Mouse (Mus musculus) cerebellum, postnatal 4 days (tissue): ENCODE data around the gene Mxd1.

Experiments used
- DNase-seq, 2 experiments: peaks; one replicate each; pipeline ENCODE4 v3.0.0; 2022; ENCODE audit warnings: low spot score in 2 of 2, mixed read lengths in 1 of 2

Mxd1 gene

DNA sequence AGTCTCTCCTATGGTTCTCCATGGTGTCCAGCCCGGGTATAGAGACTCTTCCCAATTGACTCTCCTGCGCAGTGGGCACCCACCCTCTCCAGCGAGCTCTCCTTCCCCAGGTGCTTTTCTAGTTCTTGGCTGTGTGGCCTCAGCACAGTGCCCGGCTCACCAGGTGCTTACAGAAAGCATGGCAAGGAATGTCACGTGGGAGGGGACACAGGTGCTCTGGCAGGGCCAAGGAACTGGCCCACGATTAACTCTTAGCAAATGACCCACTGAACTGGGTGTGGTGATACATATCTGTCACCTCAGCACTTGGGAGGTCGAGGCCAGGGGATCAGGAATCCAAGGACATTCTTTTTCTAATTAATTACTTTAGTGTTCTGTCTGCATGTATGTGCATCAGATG, 22.8 kb downstream of the Mxd1 start:
- DNase-seq: no peak

- no peak for DNase-seq
These were observed 23.4 kb downstream of the Mxd1 start for GRCm38 (mm10) chr6:86645551-86645950.

GRCm38 (mm10) chr6:86644775-86645400, 24.1 kb downstream of the Mxd1 start:
- no peak for DNase-seq

- no peak for DNase-seq
These were observed 27.2 kb downstream of the Mxd1 start for GRCm38 (mm10) chr6:86641716-86642115.

DNA sequence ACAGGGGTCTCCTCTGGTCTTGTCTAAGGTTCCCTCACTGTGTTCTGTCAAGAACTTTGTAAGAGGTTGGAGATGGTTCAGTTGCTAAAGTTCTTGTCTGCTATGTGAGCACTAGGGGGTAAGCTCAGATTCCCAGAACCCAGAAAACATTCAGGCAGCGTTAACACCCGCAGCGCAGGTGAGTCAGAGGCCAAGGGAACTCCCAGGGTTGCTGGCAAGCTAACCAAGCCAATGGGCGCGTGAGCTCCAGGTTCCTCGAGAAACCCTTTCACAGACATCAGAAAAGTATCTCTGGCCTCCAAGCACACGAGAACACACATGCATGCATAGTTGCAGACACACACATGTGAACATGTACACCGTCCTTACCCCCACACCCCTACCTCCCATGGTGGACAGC, 28.2 kb downstream of the Mxd1 start:
- no peak for DNase-seq

DNA sequence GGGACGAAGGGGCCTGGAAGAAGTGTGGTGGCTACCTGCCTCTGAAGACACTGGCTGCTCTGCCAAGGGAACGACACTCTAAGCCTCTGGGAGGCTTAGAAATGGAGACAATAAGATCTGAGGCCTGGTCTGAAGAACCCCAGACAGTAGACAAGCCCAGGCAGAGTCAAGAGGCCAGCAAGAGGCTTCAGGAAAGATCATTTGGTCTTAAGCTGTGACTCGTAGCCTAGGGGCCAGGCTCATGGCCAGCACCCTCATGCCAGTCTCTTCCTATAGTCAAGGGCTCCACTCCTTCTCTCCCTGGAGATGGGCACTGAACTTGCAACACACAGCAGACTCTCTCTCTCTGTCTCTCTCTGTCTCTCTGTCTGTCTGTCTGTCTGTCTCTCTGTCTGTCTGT, 28.8 kb downstream of the Mxd1 start:
- no peak for DNase-seq

GRCm38 (mm10) chr6:86639180-86640160, 29.5 kb downstream of the Mxd1 start:
- DNase-seq: no peak

DNA sequence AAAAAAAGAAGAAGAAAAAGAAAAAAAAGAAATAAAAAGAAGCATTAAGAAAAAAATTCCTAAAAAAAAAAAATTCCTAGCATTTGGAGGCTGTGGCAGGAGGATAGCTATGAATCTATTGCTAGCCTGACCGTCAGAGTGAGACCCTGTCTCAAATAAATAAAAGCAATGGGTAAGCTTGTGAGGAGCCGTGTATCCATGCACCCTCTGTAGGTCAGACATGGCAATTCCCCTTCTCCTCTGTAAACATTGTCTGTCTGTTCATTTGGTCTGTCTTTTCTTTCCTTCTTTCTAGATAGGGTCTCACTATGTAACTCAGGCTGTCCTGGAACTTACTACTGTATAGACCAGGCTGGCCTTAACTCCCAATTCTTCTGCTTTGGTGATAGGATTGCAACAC, 30.5 kb downstream of the Mxd1 start:
- no peak for DNase-seq

DNA sequence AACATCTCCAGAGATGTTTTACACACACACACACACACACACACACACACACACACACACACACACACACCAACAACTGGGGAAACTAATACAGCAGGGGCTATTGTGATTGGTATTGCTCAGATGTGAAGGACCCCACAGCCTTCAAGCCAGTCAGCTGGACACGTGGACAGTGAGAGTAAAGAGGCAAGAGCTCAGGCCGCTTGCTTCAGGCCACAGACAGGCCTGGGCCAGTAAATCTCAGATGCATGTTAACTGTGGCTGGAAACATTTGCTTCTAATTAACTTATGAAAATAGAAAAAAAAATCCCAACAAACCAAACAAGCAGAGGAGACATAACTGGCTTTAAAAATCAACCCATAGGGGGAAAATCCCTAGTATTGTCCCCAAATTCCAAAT, 31.1 kb downstream of the Mxd1 start:
- no peak for DNase-seq

GRCm38 (mm10) chr6:86637171-86637835, 31.7 kb downstream of the Mxd1 start:
- no peak for DNase-seq

DNA sequence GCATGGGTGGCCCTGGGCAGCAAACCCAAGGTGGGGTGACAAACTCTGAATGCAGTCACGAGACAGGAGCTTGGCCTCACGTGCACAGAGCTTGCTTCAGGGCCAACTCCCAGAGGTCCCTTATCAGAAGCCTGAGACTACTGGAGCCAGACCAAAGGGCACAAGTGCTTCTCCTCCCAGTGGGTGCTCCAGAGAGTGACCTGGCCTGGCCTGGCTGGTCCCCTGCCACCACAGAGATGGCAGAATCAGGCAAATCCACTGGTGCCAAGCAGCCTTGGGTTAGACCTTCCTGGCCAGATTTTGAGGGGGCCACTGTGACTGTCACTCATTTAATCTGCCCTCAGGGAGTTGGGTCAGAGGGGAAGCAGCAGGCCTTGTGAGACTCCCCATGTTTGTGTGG, 32.5 kb downstream of the Mxd1 start:
- DNase-seq: no peak

- DNase-seq: no peak
These were observed 38.8 kb downstream of the Mxd1 start for GRCm38 (mm10) chr6:86630141-86630540.

DNA sequence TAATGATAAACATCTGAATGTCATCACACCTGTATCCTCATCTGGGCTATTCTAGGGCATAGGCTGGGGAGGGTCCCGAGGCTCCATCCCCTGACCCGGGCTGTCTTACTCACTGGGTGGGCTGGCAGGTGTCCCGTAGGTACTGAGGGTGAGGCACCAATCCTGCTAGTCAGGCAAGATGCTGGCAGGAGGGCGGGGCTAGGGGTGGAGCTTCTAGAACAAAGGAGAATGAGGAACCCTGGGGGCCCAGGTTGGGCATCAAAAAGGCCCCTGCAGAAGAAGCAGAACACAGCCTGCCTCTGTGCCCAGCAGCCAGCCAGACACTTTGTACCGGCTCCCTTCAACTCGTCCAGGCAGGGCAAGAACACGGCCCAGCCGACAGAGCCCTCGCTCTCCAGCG, 41.0 kb downstream of the Mxd1 start, which contains the start of gene Asprv1:
TSS of gene Asprv1 (plus strand) at position 219 of the 400 bp plus-strand sequence.
- DNase-seq: no peak

- no peak for DNase-seq
These were observed 44.6 kb downstream of the Mxd1 start for GRCm38 (mm10) chr6:86624074-86625030.

GRCm38 (mm10) chr6:86623201-86623600, 45.8 kb downstream of the Mxd1 start:
- no peak for DNase-seq

- no peak for DNase-seq
These were observed 53.7 kb downstream of the Mxd1 start for GRCm38 (mm10) chr6:86615301-86615700.

DNA sequence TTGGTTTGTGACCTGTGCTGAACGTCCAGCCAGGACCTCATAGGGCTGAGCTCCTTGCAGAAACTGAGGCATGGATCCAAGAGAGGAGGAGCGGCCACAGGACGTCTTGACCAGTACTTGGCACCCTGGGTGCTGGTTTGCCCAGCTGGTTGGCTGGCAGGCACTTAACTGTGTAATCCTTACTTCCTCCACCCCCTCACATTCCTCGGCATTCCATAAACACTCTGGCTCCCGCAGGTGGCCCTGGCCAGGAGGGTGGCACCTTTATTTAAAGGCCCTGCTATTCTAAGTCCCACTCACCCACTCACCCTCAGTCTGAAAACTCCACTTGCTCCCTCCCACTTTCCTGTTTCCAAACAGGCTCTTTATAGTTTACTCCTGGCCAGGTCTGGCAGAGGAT, 58.2 kb downstream of the Mxd1 start:
- DNase-seq: no peak

- DNase-seq: no peak
These were observed 59.7 kb downstream of the Mxd1 start for GRCm38 (mm10) chr6:86609235-86609634.

DNA sequence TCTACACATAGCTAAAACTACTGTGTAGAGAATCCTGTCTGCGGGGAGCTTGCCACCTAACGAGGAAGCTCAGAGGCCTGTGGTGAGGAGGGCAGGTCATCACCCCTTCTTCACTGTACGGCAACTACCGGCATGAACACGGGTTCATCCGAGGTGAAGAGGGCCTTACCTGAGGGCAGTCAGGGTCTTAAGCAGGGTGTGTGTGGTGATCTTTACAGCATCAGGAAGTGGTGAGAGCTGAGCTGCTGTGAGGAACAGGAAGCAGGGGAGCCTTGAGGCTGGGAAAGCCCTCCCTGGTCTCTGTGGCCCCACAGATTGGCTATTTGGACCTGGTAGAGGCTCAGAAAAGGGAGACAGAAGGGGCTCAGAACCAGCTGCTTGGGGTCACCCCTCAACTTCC, 61.5 kb downstream of the Mxd1 start:
- no peak for DNase-seq

DNA sequence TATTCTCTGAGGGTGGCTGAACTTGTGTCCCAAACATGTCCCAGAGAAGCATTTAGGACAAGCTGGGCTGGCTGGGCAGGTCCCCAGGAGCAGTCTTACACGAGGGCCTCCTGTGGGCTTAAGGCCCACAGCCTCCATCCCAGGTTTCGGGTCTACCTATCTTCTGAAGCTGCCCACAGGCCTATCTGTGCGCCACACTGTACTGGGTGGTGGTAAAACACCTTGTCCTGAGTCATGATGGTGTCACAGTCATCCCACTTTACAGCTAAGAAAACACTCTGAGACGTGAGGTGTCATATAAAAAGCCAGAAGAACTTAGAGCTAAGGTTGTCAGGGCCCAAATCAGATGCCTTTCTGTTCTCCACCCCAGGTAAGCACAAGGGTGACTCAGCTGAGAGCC, 62.7 kb downstream of the Mxd1 start:
- no peak for DNase-seq

DNA sequence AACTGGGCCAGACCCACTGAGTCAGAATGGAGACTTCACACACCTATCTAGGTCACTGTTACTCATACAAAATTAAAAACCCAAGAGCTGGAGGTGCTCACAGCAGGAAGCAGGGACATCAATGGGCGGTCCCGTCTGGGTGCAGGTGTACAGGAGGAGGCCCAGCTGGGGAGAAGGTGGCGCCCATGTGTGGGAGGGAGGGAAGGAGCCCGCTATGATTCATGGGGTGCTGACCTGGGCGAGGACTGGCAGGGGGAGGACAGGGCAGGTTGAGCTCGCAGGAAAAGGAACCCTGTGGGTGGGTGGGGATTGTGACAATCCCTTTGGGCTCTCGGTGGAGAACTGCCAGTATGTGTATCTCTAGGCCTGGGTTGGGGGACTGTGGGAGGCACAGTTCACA, 63.7 kb downstream of the Mxd1 start:
- no peak for DNase-seq
